Mouse (Mus musculus) ES-Bruce4 (cell line): ENCODE measurements around the gene Mat1a.

Experiments used
- CTCF ChIP-seq: IDR thresholded peaks from one replicate; pipeline ENCODE4 v1.8.1; 2011; ENCODE audit warnings: low read depth, low read length
- EP300 ChIP-seq: IDR thresholded peaks from 2 replicates; pipeline ENCODE4 v1.6.1; 2011; ENCODE audit warnings: low read depth, low read length; ENCODE audit not compliant: insufficient read depth

GRCm38 (mm10) chr14:41087509-41087908 is 17.3 kb upstream of the Mat1a start:
- TF ChIP-seq CTCF (peak; percentile 60), EP300 (no peak)
